Mouse (Mus musculus) heart, embryonic 14.5 days (tissue): ENCODE results near the gene Kiss1. TPM values are rescaled to one million over a fixed set of nuclear protein-coding genes. Genes with fewer than 3 reads are reported as not detected.
A peak's percentile ranks its signal among the peaks of the same experiment; 100 is the strongest.

Experiments used
- ATAC-seq: fragments of 200-750 bp; cut with Nextera tagmentation; 2 replicates; pipeline ENCODE4 v1.8.0; 2017; ENCODE audit warnings: low read depth, moderate TSS enrichment; ENCODE audit not compliant: insufficient number of reproducible peaks, insufficient read depth, low FRiP score
- H3K27ac ChIP-seq, 2 experiments: fragments of 200-500 bp in 1 of 2; fragments of 300-500 bp in 1 of 2; sonication (generic) in 1 of 2; replicated peaks in 1 of 2; 2 replicates each; pipeline ENCODE4 v1.5.1; 2012 to 2014; ENCODE audit warnings: low read depth in 2 of 2, low read length in 2 of 2, control low read depth in 1 of 2, mild to moderate bottlenecking in 1 of 2, mixed read lengths in 1 of 2; ENCODE audit not compliant: control insufficient read depth in 1 of 2, insufficient read depth in 1 of 2
- H3K27me3 ChIP-seq: fragments of 300-500 bp; sonication (generic); 2 replicates; pipeline ENCODE4 v1.6.1; 2014; ENCODE audit warnings: mild to moderate bottlenecking, low read length, control low read depth; ENCODE audit not compliant: control insufficient read depth, insufficient read depth
- H3K36me3 ChIP-seq: fragments of 300-500 bp; sonication (generic); 2 replicates; pipeline ENCODE4 v1.6.1; 2014; ENCODE audit warnings: mild to moderate bottlenecking, control low read depth, low read length, mixed read lengths; ENCODE audit not compliant: control insufficient read depth, insufficient read depth
- H3K4me1 ChIP-seq, 2 experiments: fragments of 200-500 bp in 1 of 2; fragments of 300-500 bp in 1 of 2; sonication (generic) in 1 of 2; 2 replicates each; pipeline ENCODE4 v1.6.1; 2012 to 2014; ENCODE audit warnings: low read length in 2 of 2, control low read depth in 1 of 2, mixed read lengths in 1 of 2; ENCODE audit not compliant: control insufficient read depth in 2 of 2, insufficient read depth in 2 of 2
- H3K4me2 ChIP-seq: fragments of 300-500 bp; sonication (generic); 2 replicates; pipeline ENCODE4 v1.6.1; 2014; ENCODE audit warnings: mild to moderate bottlenecking, low read length
- H3K4me3 ChIP-seq, 2 experiments: fragments of 200-500 bp in 1 of 2; fragments of 300-500 bp in 1 of 2; sonication (generic) in 1 of 2; 2 replicates each; pipeline ENCODE4 v1.5.1; 2012 to 2014; ENCODE audit warnings: low read length in 2 of 2, mild to moderate bottlenecking in 2 of 2, control low read depth in 1 of 2, low read depth in 1 of 2, moderate library complexity in 1 of 2; ENCODE audit not compliant: control insufficient read depth in 1 of 2, insufficient read depth in 1 of 2
- H3K9ac ChIP-seq: fragments of 300-500 bp; sonication (generic); 2 replicates; pipeline ENCODE4 v1.6.1; 2014; ENCODE audit warnings: mild to moderate bottlenecking, low read length
- H3K9me3 ChIP-seq: fragments of 300-500 bp; sonication (generic); 2 replicates; pipeline ENCODE4 v1.6.1; 2016; ENCODE audit warnings: low read length, control low read depth; ENCODE audit not compliant: control insufficient read depth
- WGBS: fragments of 180-500 bp; shearing (Covaris S2); extraction: QIAGEN DNeasy Blood & Tissue Kit; methylation state at CpG from one replicate; pipeline ENCODE4 v1.1.7; 2014; 5-methylcytosine and 5-hydroxymethylcytosine counted together
- polyA plus RNA-seq: library from polyadenylated mRNA; unstranded; fragments of >200 nt; fragmentation: Nextera tagmentation; extraction: Ambion mirVana; gene quantifications from 2 replicates; pipeline ENCODE4 v1.2.1, GENCODE M21; 2014

Gene Kiss1
- polyA plus RNA-seq, 1 experiment from 2014 or later: not detected

- no peak overlapping the region for H3K4me3 ChIP-seq
- H3K9me3 ChIP-seq: no peaks in the 10 kb centered on the region
- H3K27me3 ChIP-seq: no peaks in the 10 kb centered on the region
- no peaks in the 10 kb centered on the region for H3K36me3 ChIP-seq
- H3K27ac ChIP-seq: no peak overlapping the region; a peak in 1 of 4 replicates
- 14% methylated on average over 4 of the region's 4 CpGs for WGBS
- ATAC-seq: no peak; the same call in 1 of the 2 replicates
- no peak overlapping the region for H3K4me2 ChIP-seq
- H3K4me1 ChIP-seq: peaks cover 17 to 24% of the 10 kb centered on the region in 2 experiments
- H3K9ac ChIP-seq: no peak overlapping the region
Measured at GRCm38 (mm10) chr1:133306842-133307241, 14.8 kb upstream of the Kiss1 start.

GRCm38 (mm10) chr1:133307318-133307717 is 14.4 kb upstream of the Kiss1 start:
- Histone ChIP-seq H3K27me3 (no peaks in the 10 kb centered on the region), H3K4me1 (peaks cover 16 to 23% of the 10 kb centered on the region in 2 experiments), H3K36me3 (no peaks in the 10 kb centered on the region), H3K27ac (no peak overlapping the region), H3K9ac (no peak overlapping the region), H3K9me3 (no peaks in the 10 kb centered on the region), H3K4me2 (no peak overlapping the region), H3K4me3 (no peak overlapping the region)
- 8% methylated on average over 6 of the region's 6 CpGs for WGBS
- no peak for ATAC-seq

- no peaks in the 10 kb centered on the region for H3K36me3 ChIP-seq
- H3K27ac ChIP-seq: no peak within 1 kb of the TSS
- no peak for ATAC-seq
- 69% methylated on average over 14 of the region's 14 CpGs for WGBS
- no peak within 1 kb of the TSS for H3K4me2 ChIP-seq
- no peak within 1 kb of the TSS for H3K4me3 ChIP-seq
- peaks cover 7 to 11% of the 10 kb centered on the region in 2 experiments for H3K4me1 ChIP-seq
- no peak within 1 kb of the TSS for H3K9ac ChIP-seq
- no peaks in the 10 kb centered on the region for H3K9me3 ChIP-seq
- H3K27me3 ChIP-seq: no peaks in the 10 kb centered on the region
Measured at GRCm38 (mm10) chr1:133309652-133310267, 11.9 kb upstream of the Kiss1 start, which contains the start of gene Golt1a. Gene Golt1a (plus strand): TSS chr1:133309800.

- H3K27ac ChIP-seq: no peak overlapping the region
Measured at GRCm38 (mm10) chr1:133311240-133311639, 10.4 kb upstream of the Kiss1 start.

GRCm38 (mm10) chr1:133311946-133312345 is 9.7 kb upstream of the Kiss1 start:
- H3K9me3 ChIP-seq: no peaks in the 10 kb centered on the region
- H3K4me1 ChIP-seq: peaks cover 5 to 11% of the 10 kb centered on the region in 2 experiments
- H3K27ac ChIP-seq: no peak overlapping the region
- no peak overlapping the region for H3K9ac ChIP-seq
- no peaks in the 10 kb centered on the region for H3K36me3 ChIP-seq
- 0 out of 2 replicates have a peak overlapping the region, but pooled peaks have one; percentile 28 for H3K4me2 ChIP-seq
- H3K4me3 ChIP-seq: no peak overlapping the region
- no peaks in the 10 kb centered on the region for H3K27me3 ChIP-seq
- WGBS: 10% methylated on average over 10 of the region's 10 CpGs
- no peak for ATAC-seq

More at GRCm38 (mm10) chr1:133311240-133311639, 10.4 kb upstream of the Kiss1 start:
- Histone ChIP-seq H3K27me3 (no peaks in the 10 kb centered on the region), H3K4me1 (peaks cover 7 to 11% of the 10 kb centered on the region in 2 experiments), H3K36me3 (no peaks in the 10 kb centered on the region), H3K9ac (no peak overlapping the region), H3K9me3 (no peaks in the 10 kb centered on the region), H3K4me2 (no peak overlapping the region), H3K4me3 (no peak overlapping the region)
- ATAC-seq: no peak
- 58% methylated on average over 4 of the region's 4 CpGs for WGBS

- Histone ChIP-seq H3K36me3 (no peaks in the 10 kb centered on the region), H3K4me3 (no peak overlapping the region), H3K4me1 (peaks cover 5 to 7% of the 10 kb centered on the region in 2 experiments), H3K27ac (no peak overlapping the region), H3K9ac (no peak overlapping the region), H3K9me3 (no peaks in the 10 kb centered on the region), H3K4me2 (no peak overlapping the region), H3K27me3 (no peaks in the 10 kb centered on the region)
- 18% methylated on average over 8 of the region's 8 CpGs for WGBS
- no peak for ATAC-seq
Measured at GRCm38 (mm10) chr1:133314364-133314763, 7.3 kb upstream of the Kiss1 start.

- Histone ChIP-seq H3K27me3 (no peaks in the 10 kb centered on the region), H3K4me1 (peaks cover 5 to 7% of the 10 kb centered on the region in 2 experiments), H3K9me3 (no peaks in the 10 kb centered on the region), H3K4me2 (no peak overlapping the region), H3K27ac (no peak overlapping the region), H3K4me3 (no peak overlapping the region), H3K9ac (no peak overlapping the region), H3K36me3 (no peaks in the 10 kb centered on the region)
- ATAC-seq: no peak
- WGBS: 65% methylated on average over 6 of the region's 6 CpGs
Measured at GRCm38 (mm10) chr1:133315775-133316174, 5.9 kb upstream of the Kiss1 start.

- H3K27ac ChIP-seq: no peak overlapping the region
- no peak for ATAC-seq
- H3K9me3 ChIP-seq: no peaks in the 10 kb centered on the region
- WGBS: 71% methylated on average over 4 of the region's 4 CpGs
- no peak overlapping the region for H3K9ac ChIP-seq
- H3K4me3 ChIP-seq: no peak overlapping the region
- H3K27me3 ChIP-seq: no peaks in the 10 kb centered on the region
- no peak overlapping the region for H3K4me2 ChIP-seq
- H3K4me1 ChIP-seq: peaks cover 5 to 6% of the 10 kb centered on the region in 2 experiments
- H3K36me3 ChIP-seq: no peaks in the 10 kb centered on the region
Measured at GRCm38 (mm10) chr1:133316577-133316976, 5.1 kb upstream of the Kiss1 start.
